Mouse (Mus musculus): ENCODE data around the gene Kri1. TPM values are rescaled to one million over a fixed set of nuclear protein-coding genes. Genes with fewer than 3 reads are reported as not detected.

Kri1 gene
- polyA plus RNA-seq, 1 experiment from 2014 or later = 7.2 TPM

- under 1% methylated on average over 72 of the region's 72 CpGs for WGBS
- H3K27me3 ChIP-seq (replicated peaks; ENCODE audit: control insufficient read depth, insufficient read depth, low read length) = peaks cover 63% of the 10 kb centered on the region
- peaks cover 3% of the 10 kb centered on the region for H3K4me1 ChIP-seq (replicated peaks; ENCODE audit: control insufficient read depth, insufficient read depth, low read length)
- peak; percentile 4; the same call in 1 of the 2 replicates for TF ChIP-seq CTCF (IDR thresholded peaks at IDR 0.05; ENCODE audit: low read depth)
- no peak for ATAC-seq
- no peak overlapping the region for H3K27ac ChIP-seq (ENCODE audit: low read depth, low read length)
- H3K4me3 ChIP-seq (ENCODE audit: low read depth, low read length) = peak overlapping the region; percentile 47
- peak overlapping the region; percentile 76 for H3K4me2 ChIP-seq (replicated peaks; ENCODE audit: low read depth)
- no peaks in the 10 kb centered on the region for H3K9me3 ChIP-seq (ENCODE audit: control insufficient read depth)
- H3K9ac ChIP-seq (ENCODE audit: low read depth, low read length) = no peak overlapping the region
- H3K36me3 ChIP-seq (ENCODE audit: control insufficient read depth, insufficient read depth) = no peaks in the 10 kb centered on the region
Observed at GRCm38 (mm10) chr9:21244428-21245112, 43.2 kb downstream of the Kri1 start.

DNA sequence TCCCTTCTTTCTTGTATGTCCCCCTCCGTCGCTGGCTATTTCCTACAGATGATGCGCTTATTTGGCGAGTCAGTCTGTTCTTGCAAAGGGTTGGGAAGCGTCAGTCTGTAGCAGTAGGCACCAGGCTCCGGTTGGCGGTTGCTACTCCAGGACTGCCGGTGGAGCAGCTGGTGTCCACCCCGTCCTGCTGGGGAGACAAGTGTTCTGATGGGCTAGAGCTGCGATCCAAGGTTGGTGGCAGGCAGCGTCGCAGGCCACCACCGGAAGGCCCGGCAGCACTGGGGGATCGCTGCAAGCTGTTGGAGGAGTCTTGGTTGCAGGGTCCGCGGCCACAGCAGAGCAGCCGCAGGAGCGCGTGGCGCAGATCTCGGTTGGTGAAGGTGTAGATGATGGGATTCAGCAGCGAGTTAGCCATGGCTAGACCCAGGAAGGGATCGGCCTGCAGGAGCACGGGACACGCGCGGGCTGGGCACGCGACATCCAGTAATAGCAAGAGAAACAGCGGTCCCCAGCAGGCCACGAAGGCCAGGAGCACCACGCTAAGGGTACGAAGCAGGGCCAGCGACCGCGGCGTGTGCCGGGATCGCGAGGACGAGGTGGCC, 43.8 kb downstream of the Kri1 start:
- no peak for TF ChIP-seq CTCF (IDR thresholded peaks at IDR 0.05; ENCODE audit: low read depth)
- Histone ChIP-seq H3K9ac (ENCODE audit: low read depth, low read length) (no peak overlapping the region), H3K4me3 (ENCODE audit: low read depth, low read length) (peak overlapping the region; percentile 47), H3K36me3 (ENCODE audit: control insufficient read depth, insufficient read depth) (no peaks in the 10 kb centered on the region), H3K4me2 (replicated peaks; ENCODE audit: low read depth) (peak overlapping the region; percentile 76), H3K27ac (ENCODE audit: low read depth, low read length) (no peak overlapping the region), H3K27me3 (replicated peaks; ENCODE audit: control insufficient read depth, insufficient read depth, low read length) (peaks cover 57% of the 10 kb centered on the region), H3K9me3 (ENCODE audit: control insufficient read depth) (no peaks in the 10 kb centered on the region), H3K4me1 (replicated peaks; ENCODE audit: control insufficient read depth, insufficient read depth, low read length) (peaks cover 3% of the 10 kb centered on the region)
- WGBS = 12% methylated on average over 42 of the region's 42 CpGs
- no peak for ATAC-seq

GRCm38 (mm10) chr9:21241343-21241742, 46.4 kb downstream of the Kri1 start:
- Histone ChIP-seq H3K27me3 (replicated peaks; ENCODE audit: control insufficient read depth, insufficient read depth, low read length) (peaks cover 38% of the 10 kb centered on the region), H3K27ac (ENCODE audit: low read depth, low read length) (no peak overlapping the region), H3K9ac (ENCODE audit: low read depth, low read length) (no peak overlapping the region), H3K4me2 (replicated peaks; ENCODE audit: low read depth) (no peak overlapping the region), H3K4me1 (replicated peaks; ENCODE audit: control insufficient read depth, insufficient read depth, low read length) (peaks cover 15% of the 10 kb centered on the region), H3K36me3 (ENCODE audit: control insufficient read depth, insufficient read depth) (peaks cover 6% of the 10 kb centered on the region; the same call in 1 of the 2 replicates), H3K4me3 (ENCODE audit: low read depth, low read length) (no peak overlapping the region), H3K9me3 (ENCODE audit: control insufficient read depth) (no peaks in the 10 kb centered on the region)
- WGBS = 10% methylated on average over 11 of the region's 11 CpGs
- TF ChIP-seq CTCF (IDR thresholded peaks at IDR 0.05; ENCODE audit: low read depth) = peak; percentile 99
- no peak for ATAC-seq

GRCm38 (mm10) chr9:21239465-21239848, 48.3 kb downstream of the Kri1 start:
- TF ChIP-seq CTCF (IDR thresholded peaks at IDR 0.05; ENCODE audit: low read depth) = no peak
- 20% methylated on average over 4 of the region's 4 CpGs for WGBS
- no peaks in the 10 kb centered on the region for H3K9me3 ChIP-seq (ENCODE audit: control insufficient read depth)
- H3K4me2 ChIP-seq (replicated peaks; ENCODE audit: low read depth) = peak overlapping the region; percentile 87
- H3K4me3 ChIP-seq (ENCODE audit: low read depth, low read length) = peak overlapping the region; percentile 94
- no peak for ATAC-seq
- H3K4me1 ChIP-seq (replicated peaks; ENCODE audit: control insufficient read depth, insufficient read depth, low read length) = peaks cover 15% of the 10 kb centered on the region
- H3K36me3 ChIP-seq (ENCODE audit: control insufficient read depth, insufficient read depth) = peaks cover 15% of the 10 kb centered on the region
- peak overlapping the region; percentile 97 for H3K27ac ChIP-seq (ENCODE audit: low read depth, low read length)
- H3K27me3 ChIP-seq (replicated peaks; ENCODE audit: control insufficient read depth, insufficient read depth, low read length) = peaks cover 19% of the 10 kb centered on the region
- H3K9ac ChIP-seq (ENCODE audit: low read depth, low read length) = peak overlapping the region; percentile 92

DNA sequence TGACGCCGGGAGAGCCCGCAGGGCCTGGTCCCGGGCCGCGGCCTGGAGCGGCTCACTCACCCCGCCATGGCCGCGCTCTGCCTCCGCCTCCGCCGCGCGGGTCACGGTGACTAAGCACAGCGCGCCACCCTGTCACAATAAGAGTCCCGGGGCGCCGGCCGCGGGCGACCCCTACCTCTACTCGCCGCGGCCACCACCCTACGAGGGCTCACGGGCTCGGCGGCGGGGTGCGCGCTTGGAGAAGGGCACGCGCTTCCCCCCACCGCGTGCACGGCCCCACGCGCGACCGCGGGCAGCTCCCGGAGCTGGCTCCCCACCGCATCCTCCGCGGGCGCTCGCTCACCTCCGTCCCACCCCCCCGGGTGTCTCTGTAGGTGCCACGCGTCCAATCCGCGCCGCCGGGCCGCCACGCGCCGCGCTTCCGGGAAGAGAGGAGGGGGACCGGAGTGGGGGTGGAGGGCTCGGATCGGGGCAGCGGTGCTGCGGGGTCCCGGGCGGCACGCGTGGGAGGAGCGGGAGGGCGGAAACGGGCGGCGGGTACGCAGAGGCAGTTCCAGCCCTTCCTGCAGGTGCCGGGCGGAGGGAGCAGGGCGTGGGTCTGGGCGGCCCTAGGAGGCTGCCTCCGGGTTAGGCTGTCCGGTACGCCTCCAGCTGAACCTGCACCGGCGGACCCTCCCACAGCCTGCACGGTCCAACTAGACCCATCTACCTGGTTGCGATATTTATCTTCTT, 48.9 kb downstream of the Kri1 start, which contains the start of gene Keap1:
Gene Keap1, minus strand, starts transcription at position 629 of the 732 bp plus-strand sequence.
- WGBS = under 1% methylated on average over 75 of the region's 90 CpGs
- TF ChIP-seq CTCF (IDR thresholded peaks at IDR 0.05; ENCODE audit: low read depth) = peak; percentile 13; the same call in 1 of the 2 replicates
- Histone ChIP-seq H3K27ac (ENCODE audit: low read depth, low read length) (peak within 1 kb of the TSS; percentile 97), H3K9me3 (ENCODE audit: control insufficient read depth) (no peaks in the 10 kb centered on the region), H3K27me3 (replicated peaks; ENCODE audit: control insufficient read depth, insufficient read depth, low read length) (peaks cover 14% of the 10 kb centered on the region), H3K4me2 (replicated peaks; ENCODE audit: low read depth) (peak within 1 kb of the TSS; percentile 87), H3K36me3 (ENCODE audit: control insufficient read depth, insufficient read depth) (peaks cover 21% of the 10 kb centered on the region), H3K4me1 (replicated peaks; ENCODE audit: control insufficient read depth, insufficient read depth, low read length) (peaks cover 11% of the 10 kb centered on the region; the same call in 1 of the 2 replicates), H3K9ac (ENCODE audit: low read depth, low read length) (peak within 1 kb of the TSS; percentile 92), H3K4me3 (ENCODE audit: low read depth, low read length) (peak within 1 kb of the TSS; percentile 94)
- peak; percentile 78 for ATAC-seq

Measured in intestine, postnatal 0 days (tissue).